Mouse (Mus musculus) bone marrow, adult 2 months (tissue): ENCODE measurements at regions not wholly inside any gene's neighbourhood (a gene's known extent, or its start where the extent isn't known, plus 50 kb on each side); places are given as distances from the start of the nearest gene placed in this dataset.

Experiments
- H3K27ac ChIP-seq: fragments of 200-500 bp; 2 replicates; pipeline ENCODE4 v1.5.1; 2012; ENCODE audit warnings: low read depth, mild to moderate bottlenecking, control low read depth, inconsistent platforms, low read length; ENCODE audit not compliant: control insufficient read depth, poor library complexity, insufficient read depth
- H3K4me1 ChIP-seq: fragments of 200-500 bp; 2 replicates; pipeline ENCODE4 v1.6.1; 2011; ENCODE audit warnings: low read length; ENCODE audit not compliant: control insufficient read depth, insufficient read depth
- H3K4me3 ChIP-seq: fragments of 200-500 bp; replicated peaks from 2 replicates; pipeline ENCODE3; 2011; ENCODE audit warnings: mild to moderate bottlenecking, low read depth, low read length, control low read depth; ENCODE audit not compliant: control insufficient read depth
- CTCF ChIP-seq: fragments of 200-500 bp; IDR thresholded peaks from 2 replicates; pipeline ENCODE4 v1.5.1; 2011; ENCODE audit warnings: low read length, control low read depth; ENCODE audit not compliant: control insufficient read depth, insufficient read depth
- POLR2A ChIP-seq: fragments of 200-500 bp; IDR thresholded peaks from 2 replicates; pipeline ENCODE4 v1.6.1; 2011; ENCODE audit warnings: low read depth, mild to moderate bottlenecking, control low read depth, low read length, borderline replicate concordance; ENCODE audit not compliant: control insufficient read depth
- WGBS: fragments of 180-500 bp; shearing (Covaris S2); methylation state at CpG from one replicate; pipeline ENCODE4 v1.1.7; 2018; 5-methylcytosine and 5-hydroxymethylcytosine counted together

- no peaks in the 10 kb centered on the region for H3K4me1 ChIP-seq
- H3K4me3 ChIP-seq = no peak overlapping the region
- H3K27ac ChIP-seq = no peak overlapping the region
- TF ChIP-seq POLR2A (no peak), CTCF (no peak)
- WGBS = 23% methylated on average over 22 of the region's 22 CpGs
Observed at GRCm38 (mm10) chr10:111782195-111782810, 190.2 kb upstream of the Krr1 start.

GRCm38 (mm10) chr10:111783496-111783895, 189.0 kb upstream of the Krr1 start:
- Histone ChIP-seq H3K4me3 (no peak overlapping the region), H3K27ac (no peak overlapping the region), H3K4me1 (no peaks in the 10 kb centered on the region)
- WGBS = 81% methylated on average over 3 of the region's 3 CpGs
- TF ChIP-seq CTCF (no peak), POLR2A (no peak)

DNA sequence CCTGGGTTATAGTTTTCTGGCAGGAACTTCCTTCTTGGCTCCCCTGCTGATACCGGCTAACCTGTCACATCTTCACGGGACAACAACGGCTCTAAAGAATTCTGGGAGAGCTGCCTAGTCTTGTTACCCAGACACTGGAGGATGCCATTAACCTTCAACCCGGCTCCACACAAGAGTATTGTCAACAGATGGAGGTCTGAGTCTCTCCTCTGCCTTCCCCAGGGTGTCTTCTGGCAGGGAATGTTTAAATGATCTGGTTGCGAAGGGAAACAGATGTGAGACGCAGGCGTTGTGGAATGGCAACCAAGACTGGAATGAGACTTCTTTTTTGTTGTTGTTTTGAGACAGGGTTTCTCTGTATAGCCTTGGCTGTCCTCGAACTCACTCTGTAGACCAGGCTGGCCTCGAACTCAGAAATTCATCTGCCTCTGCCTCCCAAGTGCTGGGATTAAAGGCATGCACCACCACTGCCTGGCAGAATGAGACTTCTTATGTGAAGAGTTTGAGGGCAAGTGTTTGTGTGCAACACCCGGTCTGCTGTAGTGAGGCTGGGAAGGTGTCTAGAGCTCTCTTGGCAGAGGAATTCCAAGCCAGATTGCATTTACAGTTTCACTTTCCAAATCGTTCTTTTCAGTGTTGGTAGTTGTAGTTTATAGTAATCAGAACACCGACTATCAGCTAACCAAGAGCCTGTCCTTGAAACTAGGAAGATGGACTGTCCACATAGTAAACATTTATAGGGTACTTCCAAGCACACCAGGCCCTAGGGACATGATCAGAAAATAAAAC, 188.2 kb upstream of the Krr1 start:
- no peak overlapping the region for H3K27ac ChIP-seq
- TF ChIP-seq CTCF = no peak
- TF ChIP-seq POLR2A = no peak
- no peaks in the 10 kb centered on the region for H3K4me1 ChIP-seq
- no peak overlapping the region for H3K4me3 ChIP-seq
- 80% methylated on average over 12 of the region's 12 CpGs for WGBS

DNA sequence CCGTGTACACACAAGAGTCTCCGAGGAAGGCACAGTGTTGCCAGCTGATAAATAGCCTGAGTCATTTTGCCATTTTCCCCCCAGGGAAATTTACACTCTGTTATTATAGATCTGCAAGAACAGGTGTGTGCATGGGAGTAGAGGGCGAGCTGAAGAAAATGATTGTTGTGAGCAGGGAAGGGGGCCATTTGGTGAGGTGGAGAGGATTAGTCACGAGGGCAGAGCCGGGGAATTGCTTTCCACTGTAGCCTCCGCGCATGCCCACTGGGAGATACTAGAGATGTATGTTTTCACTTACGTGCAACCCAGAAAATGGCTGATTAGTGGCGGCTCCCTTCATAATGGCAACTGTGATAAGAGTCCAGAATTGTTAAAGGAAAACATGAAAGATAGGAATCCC, 185.3 kb upstream of the Krr1 start:
- H3K4me1 ChIP-seq = no peaks in the 10 kb centered on the region
- no peak overlapping the region for H3K4me3 ChIP-seq
- TF ChIP-seq CTCF (no peak), POLR2A (no peak)
- H3K27ac ChIP-seq = no peak overlapping the region
- WGBS = 81% methylated on average over 9 of the region's 9 CpGs

DNA sequence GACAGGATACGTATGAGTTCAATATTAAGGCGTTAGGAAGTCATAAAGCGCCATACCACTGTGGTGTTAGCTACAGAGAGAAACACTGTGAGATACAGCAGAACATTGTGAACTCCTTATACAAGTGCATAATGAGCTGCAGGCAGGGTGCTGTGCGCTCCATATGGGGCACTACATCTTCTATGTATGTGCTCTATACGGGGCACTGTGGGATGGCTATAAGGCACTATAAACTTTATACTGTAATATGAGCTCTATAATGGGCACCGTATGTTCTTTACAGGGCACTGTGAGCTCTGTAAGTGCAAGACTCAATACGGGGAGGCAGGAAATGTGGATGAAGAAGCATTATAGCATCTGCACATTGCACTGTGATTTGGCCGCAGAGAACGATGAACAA, 183.2 kb upstream of the Krr1 start:
- H3K4me1 ChIP-seq = no peaks in the 10 kb centered on the region
- TF ChIP-seq CTCF (no peak), POLR2A (no peak)
- WGBS = 92% methylated on average over 9 of the region's 9 CpGs
- H3K27ac ChIP-seq = no peak overlapping the region
- H3K4me3 ChIP-seq = no peak overlapping the region

- TF ChIP-seq CTCF (no peak), POLR2A (no peak)
- Histone ChIP-seq H3K27ac (no peak overlapping the region), H3K4me3 (no peak overlapping the region), H3K4me1 (no peaks in the 10 kb centered on the region)
- WGBS = 80% methylated on average over 2 of the region's 2 CpGs
Observed at GRCm38 (mm10) chr10:111790911-111791310, 181.6 kb upstream of the Krr1 start.

DNA sequence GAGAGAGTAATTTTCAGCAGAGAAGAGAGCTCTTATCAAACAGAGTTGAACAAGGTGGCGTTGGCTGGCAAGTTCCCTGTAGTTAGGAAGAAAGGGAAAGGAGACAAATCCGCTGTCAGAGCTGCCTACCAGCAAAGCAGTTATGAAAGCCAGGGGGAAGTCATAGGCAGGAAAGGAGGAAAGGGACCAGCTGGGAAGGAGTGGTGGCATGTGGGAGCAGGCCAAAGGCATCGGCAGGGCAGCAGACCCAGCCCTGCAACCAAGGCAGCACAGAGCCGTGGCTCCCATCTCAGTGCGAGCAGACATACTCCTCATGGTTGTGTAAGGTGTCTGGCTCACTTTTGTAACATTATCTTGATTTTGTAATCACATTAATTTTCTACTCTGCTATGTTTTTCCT, 177.4 kb upstream of the Krr1 start:
- no peak overlapping the region for H3K4me3 ChIP-seq
- no peak overlapping the region for H3K27ac ChIP-seq
- H3K4me1 ChIP-seq = no peaks in the 10 kb centered on the region
- no peak for TF ChIP-seq CTCF
- 53% methylated on average over 5 of the region's 5 CpGs for WGBS

DNA sequence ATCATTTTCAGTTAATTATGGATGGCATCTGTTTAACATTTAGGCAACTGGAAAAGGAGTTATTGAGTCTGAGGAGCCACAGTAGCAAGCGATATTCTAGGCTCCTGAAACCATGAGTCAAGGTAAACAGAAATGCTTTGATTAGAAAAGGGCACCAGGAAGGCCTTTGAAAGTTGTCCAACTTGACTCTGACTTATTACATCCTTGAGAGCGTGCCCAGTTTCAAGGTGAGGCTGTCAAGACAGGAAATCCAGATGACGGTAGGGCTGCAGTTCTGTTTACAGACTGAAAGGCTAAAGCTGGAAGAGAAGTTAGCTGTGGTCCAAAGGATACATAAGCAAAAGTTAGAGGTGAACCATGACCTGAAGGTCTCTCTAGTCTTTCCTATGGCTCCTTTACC, 176.7 kb upstream of the Krr1 start:
- no peaks in the 10 kb centered on the region for H3K4me1 ChIP-seq
- WGBS = 71% methylated on average over 3 of the region's 3 CpGs
- TF ChIP-seq CTCF (no peak), POLR2A (no peak)
- H3K4me3 ChIP-seq = no peak overlapping the region
- H3K27ac ChIP-seq = no peak overlapping the region

- 86% methylated on average over 7 of the region's 7 CpGs for WGBS
- Histone ChIP-seq H3K4me1 (no peaks in the 10 kb centered on the region), H3K27ac (no peak overlapping the region), H3K4me3 (no peak overlapping the region)
- TF ChIP-seq CTCF (no peak), POLR2A (no peak)
Observed at GRCm38 (mm10) chr10:111798851-111799281, 173.6 kb upstream of the Krr1 start.
